In genomic region chr9:79823856-79824255, GRCm38 (mm10) we compare ENCODE assay signal across 24 mouse cellular contexts. TPM values are rescaled to one million over a fixed set of nuclear protein-coding genes. Genes with fewer than 3 reads are reported as not detected.
DNase-seq lines count a peak whose midpoint lies in the region; ATAC-seq lines count a peak whose summit lies in the region.
"Had no signal": no experiment of that assay in that cellular context is flagged by ENCODE, and none has a peak within 500 bp of the region (broad histone marks: within the 10 kb centered on the region; RNA-seq: fewer than 3 reads in every experiment).

No protein-coding gene starts in this region.

- no peaks in the 10 kb centered on the region for H3K27me3 ChIP-seq in forebrain, embryonic 10.5 days (ENCODE audit: poor library complexity, severe bottlenecking)
- H3K27me3 ChIP-seq in forebrain, embryonic 11.5 days (ENCODE audit: control insufficient read depth, insufficient read depth, low read length): no peaks in the 10 kb centered on the region
- H3K27me3 ChIP-seq in hindbrain, embryonic 10.5 days (ENCODE audit: insufficient read depth, poor library complexity, severe bottlenecking): no peaks in the 10 kb centered on the region
- H3K27me3 ChIP-seq in hindbrain, embryonic 13.5 days: no peaks in the 10 kb centered on the region
- peaks cover 6% of the 10 kb centered on the region for H3K27me3 ChIP-seq in midbrain, embryonic 10.5 days (ENCODE audit: low read depth, poor library complexity, severe bottlenecking)
- H3K27me3 ChIP-seq in midbrain, embryonic 15.5 days (replicated peaks): no peaks in the 10 kb centered on the region
- H3K27me3 ChIP-seq in neural tube, embryonic 11.5 days (ENCODE audit: control insufficient read depth, insufficient read depth, low read length): no peaks in the 10 kb centered on the region
- H3K27me3 ChIP-seq: embryonic facial prominence, embryonic 13.5 days; heart, embryonic 12.5 days; heart, embryonic 15.5 days; intestine, embryonic 15.5 days had no signal

- no peak for DNase-seq in forebrain, embryonic 10.5 days (ENCODE audit: extremely low spot score, low spot score)
- no peak for DNase-seq in forebrain, embryonic 11.5 days (ENCODE audit: low spot score)
- no peak for DNase-seq in hindbrain, embryonic 10.5 days (ENCODE audit: low spot score)
- DNase-seq in midbrain, embryonic 10.5 days (ENCODE audit: low spot score): no peak
- no peak for DNase-seq in neural tube, embryonic 11.5 days (ENCODE audit: low spot score)
- DNase-seq in neural tube, embryonic 10.5 days (ENCODE audit: extremely low spot score, low spot score): no peak
- DNase-seq: adrenal gland, adult 8-10 months; adrenal gland, postnatal 25 days; cerebellum, adult 11-12 months; cerebellum, adult 8-10 months; cerebellum, postnatal 36 days; gastrocnemius, postnatal 25 days; heart, postnatal 10 days; heart, postnatal 36 days had no signal

- ATAC-seq in forebrain, embryonic 11.5 days (replicated peaks; ENCODE audit: low FRiP score): no peak
- no peak for ATAC-seq in hindbrain, embryonic 13.5 days (ENCODE audit: low FRiP score)
- no peak for ATAC-seq in midbrain, embryonic 15.5 days (replicated peaks)
- 0 out of 2 replicates have a peak, but pooled peaks have one; percentile 28 for ATAC-seq in neural tube, embryonic 11.5 days (ENCODE audit: insufficient read depth, low FRiP score, low TSS enrichment)
- ATAC-seq: activated CD4-positive, CD25-positive, alpha-beta regulatory T cell, adult 4 months; intestine, embryonic 15.5 days had no signal

- H3K4me1 ChIP-seq in forebrain, embryonic 10.5 days: peaks cover 71% of the 10 kb centered on the region
- peaks cover 8% of the 10 kb centered on the region; the same call in 1 of the 2 replicates for H3K4me1 ChIP-seq in forebrain, embryonic 11.5 days (replicated peaks; ENCODE audit: control insufficient read depth, insufficient read depth, low read length)
- peaks cover 41% of the 10 kb centered on the region for H3K4me1 ChIP-seq in hindbrain, embryonic 10.5 days (replicated peaks)
- 0 out of 2 replicates have a peak, but pooled peaks cover 4% of the 10 kb centered on the region for H3K4me1 ChIP-seq in hindbrain, embryonic 13.5 days (replicated peaks)
- peaks cover 60% of the 10 kb centered on the region for H3K4me1 ChIP-seq in midbrain, embryonic 10.5 days
- no peaks in the 10 kb centered on the region for H3K4me1 ChIP-seq in midbrain, embryonic 15.5 days
- no peaks in the 10 kb centered on the region for H3K4me1 ChIP-seq in neural tube, embryonic 11.5 days (ENCODE audit: control insufficient read depth, insufficient read depth, low read length)
- H3K4me1 ChIP-seq: embryonic facial prominence, embryonic 10.5 days; embryonic facial prominence, embryonic 13.5 days; intestine, embryonic 15.5 days had no signal

- no peak overlapping the region for H3K4me2 ChIP-seq in forebrain, embryonic 11.5 days (ENCODE audit: low read depth, low read length, severe bottlenecking)
- no peak overlapping the region for H3K4me2 ChIP-seq in hindbrain, embryonic 13.5 days
- no peak overlapping the region for H3K4me2 ChIP-seq in midbrain, embryonic 15.5 days
- H3K4me2 ChIP-seq in neural tube, embryonic 11.5 days (ENCODE audit: low read depth): no peak overlapping the region
- H3K4me2 ChIP-seq: embryonic facial prominence, embryonic 13.5 days; heart, embryonic 12.5 days; heart, embryonic 15.5 days; hindbrain, embryonic 14.5 days; intestine, embryonic 15.5 days had no signal

- H3K9ac ChIP-seq in forebrain, embryonic 11.5 days (ENCODE audit: low read length): no peak overlapping the region
- no peak overlapping the region for H3K9ac ChIP-seq in hindbrain, embryonic 13.5 days
- no peak overlapping the region for H3K9ac ChIP-seq in midbrain, embryonic 15.5 days
- no peak overlapping the region for H3K9ac ChIP-seq in neural tube, embryonic 11.5 days (ENCODE audit: low read length)
- H3K9ac ChIP-seq: embryonic facial prominence, embryonic 13.5 days; heart, embryonic 12.5 days; heart, embryonic 15.5 days; hindbrain, embryonic 14.5 days; intestine, embryonic 15.5 days had no signal

- H3K27ac ChIP-seq in forebrain, embryonic 10.5 days: peak overlapping the region; percentile 70; the same call in 1 of the 2 replicates
- no peak overlapping the region; the same call in 1 of the 2 replicates for H3K27ac ChIP-seq in forebrain, embryonic 11.5 days (ENCODE audit: low read depth, low read length)
- peak overlapping the region; percentile 81 for H3K27ac ChIP-seq in hindbrain, embryonic 10.5 days
- no peak overlapping the region for H3K27ac ChIP-seq in hindbrain, embryonic 13.5 days
- H3K27ac ChIP-seq in midbrain, embryonic 10.5 days (replicated peaks): peak overlapping the region; percentile 72
- H3K27ac ChIP-seq in midbrain, embryonic 15.5 days: no peak overlapping the region
- no peak overlapping the region for H3K27ac ChIP-seq in neural tube, embryonic 11.5 days (ENCODE audit: low read depth, low read length)
- H3K27ac ChIP-seq: embryonic facial prominence, embryonic 10.5 days; embryonic facial prominence, embryonic 13.5 days; heart, embryonic 15.5 days; hindbrain, embryonic 14.5 days; intestine, embryonic 15.5 days had no signal

- H3K36me3 ChIP-seq in forebrain, embryonic 10.5 days (replicated peaks): peaks cover 20% of the 10 kb centered on the region
- peaks cover 7% of the 10 kb centered on the region; the same call in 1 of the 2 replicates for H3K36me3 ChIP-seq in forebrain, embryonic 11.5 days (ENCODE audit: control insufficient read depth, insufficient read depth, low read length)
- H3K36me3 ChIP-seq in hindbrain, embryonic 10.5 days: peaks cover 17% of the 10 kb centered on the region
- peaks cover 7% of the 10 kb centered on the region for H3K36me3 ChIP-seq in hindbrain, embryonic 13.5 days
- H3K36me3 ChIP-seq in midbrain, embryonic 10.5 days: peaks cover 16% of the 10 kb centered on the region
- no peaks in the 10 kb centered on the region for H3K36me3 ChIP-seq in midbrain, embryonic 15.5 days (replicated peaks)
- H3K36me3 ChIP-seq in neural tube, embryonic 11.5 days (ENCODE audit: control insufficient read depth, insufficient read depth, low read length): no peaks in the 10 kb centered on the region
- H3K36me3 ChIP-seq: embryonic facial prominence, embryonic 13.5 days; intestine, embryonic 15.5 days had no signal

- H3K9me3 ChIP-seq in forebrain, embryonic 10.5 days: peaks cover 15% of the 10 kb centered on the region
- no peaks in the 10 kb centered on the region for H3K9me3 ChIP-seq in forebrain, embryonic 11.5 days (ENCODE audit: control insufficient read depth, low read length)
- H3K9me3 ChIP-seq in hindbrain, embryonic 10.5 days: peaks cover 5% of the 10 kb centered on the region
- H3K9me3 ChIP-seq in hindbrain, embryonic 13.5 days: no peaks in the 10 kb centered on the region
- peaks cover 16% of the 10 kb centered on the region for H3K9me3 ChIP-seq in midbrain, embryonic 10.5 days (replicated peaks)
- no peaks in the 10 kb centered on the region for H3K9me3 ChIP-seq in midbrain, embryonic 15.5 days
- H3K9me3 ChIP-seq in neural tube, embryonic 11.5 days (ENCODE audit: control insufficient read depth, low read length): no peaks in the 10 kb centered on the region
- H3K9me3 ChIP-seq: embryonic facial prominence, embryonic 10.5 days; heart, embryonic 12.5 days; heart, embryonic 15.5 days; intestine, embryonic 15.5 days had no signal

- H3K4me3 ChIP-seq in forebrain, embryonic 10.5 days: peak overlapping the region; percentile 13; the same call in 1 of the 2 replicates
- no peak overlapping the region for H3K4me3 ChIP-seq in forebrain, embryonic 11.5 days (ENCODE audit: low read depth, low read length)
- no peak overlapping the region for H3K4me3 ChIP-seq in hindbrain, embryonic 10.5 days
- no peak overlapping the region for H3K4me3 ChIP-seq in hindbrain, embryonic 13.5 days
- H3K4me3 ChIP-seq in midbrain, embryonic 10.5 days: no peak overlapping the region
- no peak overlapping the region for H3K4me3 ChIP-seq in midbrain, embryonic 15.5 days
- no peak overlapping the region for H3K4me3 ChIP-seq in neural tube, embryonic 11.5 days (ENCODE audit: low read depth, low read length)
- H3K4me3 ChIP-seq: embryonic facial prominence, embryonic 10.5 days; embryonic facial prominence, embryonic 13.5 days; erythroblast, embryonic 14.5 days; heart, embryonic 12.5 days; heart, embryonic 15.5 days; intestine, embryonic 15.5 days had no signal

- WGBS in forebrain, embryonic 10.5 days: 27% methylated on average over 2 of the region's 2 CpGs
- WGBS in forebrain, embryonic 11.5 days: 14% methylated on average over 2 of the region's 2 CpGs
- 35% methylated on average over 2 of the region's 2 CpGs for WGBS in hindbrain, embryonic 10.5 days
- 23% methylated on average over 2 of the region's 2 CpGs for WGBS in hindbrain, embryonic 13.5 days
- WGBS in midbrain, embryonic 10.5 days: 13% methylated on average over 2 of the region's 2 CpGs
- WGBS in midbrain, embryonic 15.5 days: 10% methylated on average over 2 of the region's 2 CpGs
- WGBS in neural tube, embryonic 11.5 days: 41% methylated on average over 2 of the region's 2 CpGs

RNA-seq across cellular contexts. Expression of gene Tmem30a, which starts 30.5 kb away (rescaled TPM):
- polyA plus RNA-seq in forebrain, embryonic 10.5 days (2016; fragmentation: Nextera tagmentation; extraction: Ambion mirVana): 49.5 and 54.0 TPM in 2 replicates
- 77.6 and 84.9 TPM in 2 replicates for polyA plus RNA-seq in forebrain, embryonic 11.5 days (2014; fragmentation: Nextera tagmentation; extraction: Ambion mirVana)
- 60.7 and 61.2 TPM in 2 replicates for polyA plus RNA-seq in hindbrain, embryonic 10.5 days (2016; fragmentation: Nextera tagmentation; extraction: Ambion mirVana)
- 106 and 112 TPM in 2 replicates for polyA plus RNA-seq in hindbrain, embryonic 13.5 days (2015; fragmentation: Nextera tagmentation; extraction: Ambion mirVana)
- polyA plus RNA-seq in midbrain, embryonic 10.5 days (2016; fragmentation: Nextera tagmentation; extraction: Ambion mirVana): 60.4 and 67.4 TPM in 2 replicates
- 113 and 114 TPM in 2 replicates for polyA plus RNA-seq in midbrain, embryonic 15.5 days (2015; fragmentation: Nextera tagmentation; extraction: Ambion mirVana)
- 85.5 and 100.0 TPM in 2 replicates for polyA plus RNA-seq in neural tube, embryonic 11.5 days (2014; fragmentation: Nextera tagmentation; extraction: Ambion mirVana)

Comparison
In these comparisons a context has a peak if more than half of its experiments do, and no peak if none do; other contexts are left out.
1. H3K27ac ChIP-seq: peak in forebrain, embryonic 10.5 days (single experiment), hindbrain, embryonic 10.5 days (single experiment) and midbrain, embryonic 10.5 days (single experiment); none in forebrain, embryonic 11.5 days (single experiment), hindbrain, embryonic 13.5 days (single experiment), midbrain, embryonic 15.5 days (single experiment) and neural tube, embryonic 11.5 days (single experiment).